Mouse (Mus musculus): ENCODE data around the gene AI481877. TPM values are rescaled to one million over a fixed set of nuclear protein-coding genes. Genes with fewer than 3 reads are reported as not detected.

Gene AI481877
- polyA plus RNA-seq, 1 experiment from 2014 or later: not detected

DNA sequence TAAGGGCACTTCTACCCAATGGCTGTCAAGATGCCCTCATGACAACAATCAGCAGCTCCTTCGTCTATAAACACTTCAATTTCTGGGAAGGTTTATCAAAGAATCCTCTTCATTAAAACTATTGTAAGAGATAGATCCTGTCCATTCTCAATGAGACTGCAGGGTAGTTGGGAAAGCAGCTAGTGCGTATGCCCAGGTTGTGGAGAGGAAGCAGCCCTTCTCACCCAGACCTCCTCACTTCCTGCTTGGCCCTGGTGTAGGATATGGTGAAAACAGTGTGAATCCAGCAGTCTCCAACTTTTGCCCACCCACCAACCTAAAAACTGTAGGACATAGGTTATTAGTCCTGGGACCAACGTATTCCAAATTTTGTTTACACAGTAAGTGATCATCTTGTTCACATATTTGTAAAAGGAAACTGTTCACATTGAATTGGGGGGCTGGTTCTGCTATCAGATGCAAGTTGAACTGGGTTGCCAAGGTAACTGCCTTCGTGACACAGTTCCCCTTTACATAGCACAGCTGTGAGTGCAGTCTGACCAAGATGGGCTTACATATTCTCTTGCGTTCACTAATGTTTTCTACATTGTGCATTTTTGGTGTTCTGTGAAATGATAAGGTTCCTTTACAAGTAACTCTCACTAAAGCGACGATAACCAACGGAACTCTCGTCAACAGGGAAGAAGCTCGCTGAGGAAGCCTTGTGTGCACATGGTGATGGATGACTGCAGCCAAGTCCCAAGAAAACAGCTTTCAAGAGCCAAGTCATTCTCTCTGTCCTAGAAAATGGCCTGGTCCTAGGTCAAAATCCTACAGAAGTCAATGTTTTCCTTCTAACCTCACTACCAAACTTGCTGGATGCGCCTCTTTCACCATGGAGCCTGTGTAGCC, 98.1 kb downstream of the AI481877 start:
- no peaks in the 10 kb centered on the region for H3K9me3 ChIP-seq
- no peak overlapping the region for H3K4me2 ChIP-seq
- no peak for ATAC-seq (ENCODE audit: low FRiP score)
- H3K36me3 ChIP-seq (replicated peaks): no peaks in the 10 kb centered on the region
- no peaks in the 10 kb centered on the region for H3K27me3 ChIP-seq
- H3K27ac ChIP-seq: no peak overlapping the region
- peaks cover 5% of the 10 kb centered on the region; the same call in 1 of the 2 replicates for H3K4me1 ChIP-seq
- no peak overlapping the region for H3K9ac ChIP-seq
- WGBS: 91% methylated on average over 11 of the region's 11 CpGs
- H3K4me3 ChIP-seq (replicated peaks): no peak overlapping the region

GRCm38 (mm10) chr4:59037525-59037924, 101.3 kb downstream of the AI481877 start:
- no peaks in the 10 kb centered on the region for H3K36me3 ChIP-seq (replicated peaks)
- ATAC-seq (ENCODE audit: low FRiP score): no peak
- 88% methylated on average over 3 of the region's 3 CpGs for WGBS

GRCm38 (mm10) chr4:59036490-59037127, 102.2 kb downstream of the AI481877 start:
- Histone ChIP-seq H3K27ac (no peak overlapping the region), H3K36me3 (replicated peaks) (no peaks in the 10 kb centered on the region), H3K4me3 (replicated peaks) (no peak overlapping the region), H3K9ac (no peak overlapping the region), H3K9me3 (no peaks in the 10 kb centered on the region), H3K4me1 (peaks cover 7% of the 10 kb centered on the region; the same call in 1 of the 2 replicates), H3K4me2 (no peak overlapping the region; the same call in 1 of the 2 replicates), H3K27me3 (no peaks in the 10 kb centered on the region)
- ATAC-seq (ENCODE audit: low FRiP score): peak; percentile 40; the same call in 1 of the 2 replicates
- WGBS: 49% methylated on average over 13 of the region's 13 CpGs

More at GRCm38 (mm10) chr4:59037525-59037924, 101.3 kb downstream of the AI481877 start:
- H3K27ac ChIP-seq: no peak overlapping the region
- no peak overlapping the region for H3K4me2 ChIP-seq
- no peak overlapping the region for H3K4me3 ChIP-seq (replicated peaks)
- H3K9me3 ChIP-seq: no peaks in the 10 kb centered on the region
- H3K9ac ChIP-seq: no peak overlapping the region
- H3K27me3 ChIP-seq: no peaks in the 10 kb centered on the region
- peaks cover 7% of the 10 kb centered on the region; the same call in 1 of the 2 replicates for H3K4me1 ChIP-seq

- Histone ChIP-seq H3K9ac (peak overlapping the region; percentile 82), H3K4me3 (replicated peaks) (peak overlapping the region; percentile 80), H3K9me3 (no peaks in the 10 kb centered on the region), H3K36me3 (replicated peaks) (no peaks in the 10 kb centered on the region), H3K4me2 (peak overlapping the region; percentile 68), H3K27ac (peak overlapping the region; percentile 86; the same call in 1 of the 2 replicates), H3K27me3 (no peaks in the 10 kb centered on the region), H3K4me1 (peaks cover 7% of the 10 kb centered on the region; the same call in 1 of the 2 replicates)
- WGBS: 57% methylated on average over 18 of the region's 18 CpGs
- ATAC-seq (ENCODE audit: low FRiP score): peak; percentile 47; the same call in 1 of the 2 replicates
Measured at GRCm38 (mm10) chr4:59035786-59036350, 102.9 kb downstream of the AI481877 start.

- peak within 1 kb of the TSS; percentile 82 for H3K9ac ChIP-seq
- peak within 1 kb of the TSS; percentile 86 for H3K27ac ChIP-seq
- WGBS: 11% methylated on average over 76 of the region's 76 CpGs
- no peaks in the 10 kb centered on the region for H3K27me3 ChIP-seq
- H3K4me2 ChIP-seq: peak within 1 kb of the TSS; percentile 68
- H3K36me3 ChIP-seq (replicated peaks): no peaks in the 10 kb centered on the region
- no peaks in the 10 kb centered on the region for H3K9me3 ChIP-seq
- H3K4me3 ChIP-seq (replicated peaks): peak within 1 kb of the TSS; percentile 80
- ATAC-seq (ENCODE audit: low FRiP score): peak; percentile 88
- peaks cover 7% of the 10 kb centered on the region; the same call in 1 of the 2 replicates for H3K4me1 ChIP-seq
Measured at GRCm38 (mm10) chr4:59034918-59035785, 103.6 kb downstream of the AI481877 start, which contains the start of gene Gng10. TSS of gene Gng10 (plus strand) at chr4:59035088.

- Histone ChIP-seq H3K27ac (no peak overlapping the region), H3K4me1 (peaks cover 7% of the 10 kb centered on the region; the same call in 1 of the 2 replicates), H3K9me3 (no peaks in the 10 kb centered on the region), H3K9ac (no peak overlapping the region), H3K4me3 (replicated peaks) (peak overlapping the region; percentile 80), H3K27me3 (no peaks in the 10 kb centered on the region), H3K36me3 (replicated peaks) (no peaks in the 10 kb centered on the region), H3K4me2 (peak overlapping the region; percentile 68)
- no peak for ATAC-seq (ENCODE audit: low FRiP score)
- WGBS: 73% methylated on average over 10 of the region's 10 CpGs
Measured at GRCm38 (mm10) chr4:59034325-59034917, 104.4 kb downstream of the AI481877 start.

DNA sequence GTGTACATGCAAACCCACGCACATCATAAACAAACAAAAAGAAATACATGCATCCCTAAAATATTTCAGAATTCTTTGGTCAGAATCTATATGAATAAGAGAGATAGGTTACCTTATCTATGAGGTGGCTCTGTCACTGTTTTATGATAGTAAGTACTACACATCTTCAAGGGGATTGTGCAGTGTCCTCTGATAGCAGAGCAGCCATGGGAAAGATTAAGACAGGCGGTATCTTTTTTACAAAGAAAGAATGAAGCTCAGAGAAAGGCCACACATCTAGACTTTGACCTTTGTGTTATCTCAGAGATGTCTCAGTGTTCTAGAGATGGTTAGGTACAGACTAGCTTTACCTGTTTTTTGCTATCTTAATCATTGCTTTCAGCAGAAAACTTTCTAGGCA, 121.9 kb downstream of the AI481877 start:
- 92% methylated on average over 2 of the region's 2 CpGs for WGBS
- Histone ChIP-seq H3K36me3 (replicated peaks) (peaks cover 23% of the 10 kb centered on the region), H3K4me3 (replicated peaks) (no peak overlapping the region), H3K9ac (no peak overlapping the region), H3K4me2 (no peak overlapping the region), H3K27me3 (no peaks in the 10 kb centered on the region), H3K27ac (no peak overlapping the region), H3K4me1 (no peaks in the 10 kb centered on the region), H3K9me3 (no peaks in the 10 kb centered on the region)
- no peak for ATAC-seq (ENCODE audit: low FRiP score)

- no peak for ATAC-seq (ENCODE audit: low FRiP score)
- H3K9ac ChIP-seq: no peak overlapping the region
- no peaks in the 10 kb centered on the region for H3K4me1 ChIP-seq
- no peaks in the 10 kb centered on the region for H3K27me3 ChIP-seq
- no peak overlapping the region for H3K27ac ChIP-seq
- 90% methylated on average over 3 of the region's 3 CpGs for WGBS
- H3K9me3 ChIP-seq: no peaks in the 10 kb centered on the region
- H3K36me3 ChIP-seq (replicated peaks): peaks cover 16% of the 10 kb centered on the region
- H3K4me3 ChIP-seq (replicated peaks): no peak overlapping the region
- no peak overlapping the region for H3K4me2 ChIP-seq
Measured at GRCm38 (mm10) chr4:59015181-59015580, 123.6 kb downstream of the AI481877 start.

- Histone ChIP-seq H3K9ac (no peak overlapping the region), H3K27me3 (no peaks in the 10 kb centered on the region), H3K9me3 (no peaks in the 10 kb centered on the region), H3K4me3 (replicated peaks) (no peak overlapping the region), H3K4me1 (no peaks in the 10 kb centered on the region; the same call in 1 of the 2 replicates), H3K4me2 (no peak overlapping the region), H3K27ac (no peak overlapping the region), H3K36me3 (replicated peaks) (no peaks in the 10 kb centered on the region)
- no peak for ATAC-seq (ENCODE audit: low FRiP score)
- 81% methylated on average over 3 of the region's 3 CpGs for WGBS
Measured at GRCm38 (mm10) chr4:59011446-59011845, 127.3 kb downstream of the AI481877 start.

GRCm38 (mm10) chr4:59009696-59010095, 129.1 kb downstream of the AI481877 start:
- WGBS: 78% methylated on average over 4 of the region's 4 CpGs

GRCm38 (mm10) chr4:59009186-59009585, 129.6 kb downstream of the AI481877 start:
- no peak for ATAC-seq (ENCODE audit: low FRiP score)
- WGBS: 94% methylated on average over 7 of the region's 7 CpGs
- Histone ChIP-seq H3K4me2 (no peak overlapping the region), H3K4me1 (peaks cover 16% of the 10 kb centered on the region), H3K9me3 (no peaks in the 10 kb centered on the region), H3K27me3 (no peaks in the 10 kb centered on the region), H3K36me3 (replicated peaks) (no peaks in the 10 kb centered on the region), H3K27ac (no peak overlapping the region), H3K4me3 (replicated peaks) (no peak overlapping the region), H3K9ac (no peak overlapping the region)

More at GRCm38 (mm10) chr4:59009696-59010095, 129.1 kb downstream of the AI481877 start:
- Histone ChIP-seq H3K27ac (no peak overlapping the region), H3K4me1 (peaks cover 11% of the 10 kb centered on the region), H3K27me3 (no peaks in the 10 kb centered on the region), H3K9me3 (no peaks in the 10 kb centered on the region), H3K4me2 (no peak overlapping the region), H3K36me3 (replicated peaks) (no peaks in the 10 kb centered on the region), H3K4me3 (replicated peaks) (no peak overlapping the region), H3K9ac (no peak overlapping the region)
- ATAC-seq (ENCODE audit: low FRiP score): no peak

Data from forebrain, embryonic 12.5 days (tissue).